Mouse (Mus musculus) testis, adult 2 months (tissue): Measurements from ENCODE around the gene Gm8994.

Experiments used
- CTCF ChIP-seq: fragments of 200-500 bp; IDR thresholded peaks from 2 replicates; pipeline ENCODE4 v1.5.1; 2012; ENCODE audit warnings: low read depth, mild to moderate bottlenecking, inconsistent platforms, low read length, moderate library complexity; ENCODE audit not compliant: control insufficient read depth, insufficient read depth, insufficient replicate concordance
- POLR2A ChIP-seq: fragments of 200-500 bp; IDR thresholded peaks from 2 replicates; pipeline ENCODE4 v1.6.1; 2012; ENCODE audit warnings: low read depth, mild to moderate bottlenecking, inconsistent platforms, low read length, moderate library complexity; ENCODE audit not compliant: control insufficient read depth

GRCm38 (mm10) chr6:136293700-136294099, 33.6 kb upstream of the Gm8994 start:
- TF ChIP-seq POLR2A (no peak), CTCF (peak; percentile 92)
